Mouse (Mus musculus) intestine, embryonic 14.5 days (tissue): ENCODE measurements around the gene Ywhah. TPM values are rescaled to one million over a fixed set of nuclear protein-coding genes. Genes with fewer than 3 reads are reported as not detected.

Experiments used
- ATAC-seq: fragments of 200-750 bp; cut with Nextera tagmentation; replicated peaks from 2 replicates; pipeline ENCODE4 v1.8.0; 2017; ENCODE audit warnings: low read depth, moderate number of reproducible peaks, moderate TSS enrichment, moderate library complexity; ENCODE audit not compliant: low FRiP score, low TSS enrichment
- DNase-seq: peaks from one replicate; pipeline ENCODE4 v3.0.0-alpha.2; 2018; ENCODE audit warnings: low spot score
- H3K27ac ChIP-seq: fragments of 300-500 bp; sonication (generic); 2 replicates; pipeline ENCODE4 v1.5.1; 2014; ENCODE audit warnings: low read depth, mild to moderate bottlenecking, control low read depth
- H3K27me3 ChIP-seq: fragments of 300-500 bp; sonication (generic); replicated peaks from 2 replicates; pipeline ENCODE4 v1.6.1; 2014; ENCODE audit warnings: low read length, control low read depth; ENCODE audit not compliant: control insufficient read depth, insufficient read depth
- H3K36me3 ChIP-seq: fragments of 300-500 bp; sonication (generic); 2 replicates; pipeline ENCODE4 v1.6.1; 2014; ENCODE audit warnings: low read length, control low read depth; ENCODE audit not compliant: control insufficient read depth, insufficient read depth
- H3K4me1 ChIP-seq: fragments of 300-500 bp; sonication (generic); replicated peaks from 2 replicates; pipeline ENCODE4 v1.6.1; 2014; ENCODE audit warnings: low read length, control low read depth, mixed read lengths; ENCODE audit not compliant: control insufficient read depth, insufficient read depth
- H3K4me2 ChIP-seq: fragments of 300-500 bp; sonication (generic); 2 replicates; pipeline ENCODE4 v1.6.1; 2014; ENCODE audit warnings: low read length
- H3K4me3 ChIP-seq: fragments of 300-500 bp; sonication (generic); 2 replicates; pipeline ENCODE4 v1.5.1; 2014; ENCODE audit warnings: low read depth, low read length, control low read depth, mixed read lengths
- H3K9ac ChIP-seq: fragments of 300-500 bp; sonication (generic); 2 replicates; pipeline ENCODE4 v1.6.1; 2014; ENCODE audit warnings: mild to moderate bottlenecking, low read length
- H3K9me3 ChIP-seq: fragments of 300-500 bp; sonication (generic); 2 replicates; pipeline ENCODE4 v1.6.1; 2016; ENCODE audit warnings: low read length, control low read depth; ENCODE audit not compliant: control insufficient read depth
- WGBS: fragments of 180-500 bp; shearing (Covaris S2); extraction: QIAGEN DNeasy Blood & Tissue Kit; methylation state at CpG from one replicate; pipeline ENCODE4 v1.1.7; 2014; 5-methylcytosine and 5-hydroxymethylcytosine counted together
- polyA plus RNA-seq: library from polyadenylated mRNA; unstranded; fragments of >200 nt; fragmentation: Nextera tagmentation; extraction: Ambion mirVana; gene quantifications from 2 replicates; pipeline ENCODE4 v1.2.1, GENCODE M21; 2014

The Ywhah gene
- polyA plus RNA-seq, 1 experiment from 2014 or later, result 419 TPM

GRCm38 (mm10) chr5:33019426-33019821 lies 808 bp downstream of the Ywhah start:
- WGBS, result 0% methylated on average over 12 of the region's 12 CpGs
- peaks cover 24% of the 10 kb centered on the region for H3K36me3 ChIP-seq
- H3K27ac ChIP-seq, result peak overlapping the region; percentile 99
- peaks cover 14% of the 10 kb centered on the region for H3K4me1 ChIP-seq
- peak overlapping the region; percentile 78 for H3K4me3 ChIP-seq
- H3K9ac ChIP-seq, result peak overlapping the region; percentile 95
- ATAC-seq (no peak), DNase-seq (no peak)
- no peaks in the 10 kb centered on the region for H3K9me3 ChIP-seq
- H3K27me3 ChIP-seq, result no peaks in the 10 kb centered on the region
- H3K4me2 ChIP-seq, result peak overlapping the region; percentile 94

GRCm38 (mm10) chr5:33021622-33022021 lies 3.0 kb downstream of the Ywhah start:
- peaks cover 45% of the 10 kb centered on the region for H3K36me3 ChIP-seq
- ATAC-seq, result no peak
- DNase-seq, result no peak
- H3K27ac ChIP-seq, result no peak overlapping the region
- no peaks in the 10 kb centered on the region for H3K9me3 ChIP-seq
- H3K4me2 ChIP-seq, result no peak overlapping the region
- peaks cover 14% of the 10 kb centered on the region for H3K4me1 ChIP-seq
- no peak overlapping the region for H3K9ac ChIP-seq
- no peaks in the 10 kb centered on the region for H3K27me3 ChIP-seq
- 85% methylated on average over 2 of the region's 2 CpGs for WGBS
- H3K4me3 ChIP-seq, result no peak overlapping the region

GRCm38 (mm10) chr5:33023337-33023736 lies 4.7 kb downstream of the Ywhah start:
- peaks cover 51% of the 10 kb centered on the region for H3K36me3 ChIP-seq

GRCm38 (mm10) chr5:33024474-33024873 lies 5.9 kb downstream of the Ywhah start:
- H3K27ac ChIP-seq, result no peak overlapping the region
- H3K9me3 ChIP-seq, result no peaks in the 10 kb centered on the region
- peaks cover 58% of the 10 kb centered on the region for H3K36me3 ChIP-seq
- DNase-seq (no peak), ATAC-seq (no peak)
- no peaks in the 10 kb centered on the region for H3K27me3 ChIP-seq
- H3K4me3 ChIP-seq, result no peak overlapping the region
- no peak overlapping the region for H3K4me2 ChIP-seq
- WGBS, result 64% methylated on average over 5 of the region's 5 CpGs
- H3K4me1 ChIP-seq, result peaks cover 8% of the 10 kb centered on the region
- H3K9ac ChIP-seq, result no peak overlapping the region

More at GRCm38 (mm10) chr5:33023337-33023736, 4.7 kb downstream of the Ywhah start:
- Histone ChIP-seq H3K27me3 (no peaks in the 10 kb centered on the region), H3K4me2 (no peak overlapping the region), H3K27ac (no peak overlapping the region), H3K9ac (0 out of 2 replicates have a peak overlapping the region, but pooled peaks have one; percentile 0), H3K4me3 (no peak overlapping the region), H3K9me3 (no peaks in the 10 kb centered on the region), H3K4me1 (peaks cover 8% of the 10 kb centered on the region)
- ATAC-seq (no peak), DNase-seq (no peak)
- 87% methylated on average over 4 of the region's 4 CpGs for WGBS

- Histone ChIP-seq H3K9me3 (no peaks in the 10 kb centered on the region), H3K27me3 (no peaks in the 10 kb centered on the region), H3K36me3 (peaks cover 42% of the 10 kb centered on the region), H3K4me1 (no peaks in the 10 kb centered on the region; the same call in 1 of the 2 replicates), H3K9ac (no peak overlapping the region), H3K27ac (no peak overlapping the region), H3K4me3 (no peak overlapping the region), H3K4me2 (no peak overlapping the region)
- 74% methylated on average over 2 of the region's 2 CpGs for WGBS
- DNase-seq, result no peak
- no peak for ATAC-seq
Measured at GRCm38 (mm10) chr5:33028656-33029055, 10.0 kb downstream of the Ywhah start.

GRCm38 (mm10) chr5:33030425-33031175 lies 12.0 kb downstream of the Ywhah start:
- no peaks in the 10 kb centered on the region for H3K4me1 ChIP-seq
- DNase-seq (no peak), ATAC-seq (no peak)
- no peak overlapping the region for H3K4me2 ChIP-seq
- no peak overlapping the region for H3K4me3 ChIP-seq
- H3K36me3 ChIP-seq, result peaks cover 23% of the 10 kb centered on the region
- 64% methylated on average over 4 of the region's 4 CpGs for WGBS
- H3K27ac ChIP-seq, result no peak overlapping the region
- no peaks in the 10 kb centered on the region for H3K27me3 ChIP-seq
- H3K9ac ChIP-seq, result no peak overlapping the region
- no peaks in the 10 kb centered on the region for H3K9me3 ChIP-seq

GRCm38 (mm10) chr5:33032036-33032773 lies 13.6 kb downstream of the Ywhah start:
- no peak for DNase-seq
- WGBS, result 83% methylated on average over 10 of the region's 10 CpGs
- H3K27me3 ChIP-seq, result no peaks in the 10 kb centered on the region
- no peak overlapping the region for H3K4me3 ChIP-seq
- no peak overlapping the region for H3K27ac ChIP-seq
- H3K9me3 ChIP-seq, result no peaks in the 10 kb centered on the region
- no peak overlapping the region for H3K9ac ChIP-seq
- H3K36me3 ChIP-seq, result peaks cover 13% of the 10 kb centered on the region; the same call in 1 of the 2 replicates
- no peaks in the 10 kb centered on the region for H3K4me1 ChIP-seq
- no peak overlapping the region for H3K4me2 ChIP-seq
- ATAC-seq, result no peak

GRCm38 (mm10) chr5:33033121-33033520 lies 14.5 kb downstream of the Ywhah start:
- H3K9me3 ChIP-seq, result no peaks in the 10 kb centered on the region
- no peak overlapping the region for H3K4me3 ChIP-seq
- no peaks in the 10 kb centered on the region for H3K4me1 ChIP-seq
- H3K36me3 ChIP-seq, result peaks cover 9% of the 10 kb centered on the region; the same call in 1 of the 2 replicates
- no peaks in the 10 kb centered on the region for H3K27me3 ChIP-seq
- DNase-seq, result peak; percentile 95
- no peak overlapping the region for H3K4me2 ChIP-seq
- H3K9ac ChIP-seq, result no peak overlapping the region
- 1% methylated on average over 4 of the region's 4 CpGs for WGBS
- no peak overlapping the region for H3K27ac ChIP-seq
- ATAC-seq, result 0 out of 2 replicates have a peak, but pooled peaks have one; percentile 36
